Mouse (Mus musculus): ENCODE measurements at regions not wholly inside any gene's neighbourhood (a gene's known extent, or its start where the extent isn't known, plus 50 kb on each side); places are given as distances from the start of the nearest gene placed in this dataset.

DNA sequence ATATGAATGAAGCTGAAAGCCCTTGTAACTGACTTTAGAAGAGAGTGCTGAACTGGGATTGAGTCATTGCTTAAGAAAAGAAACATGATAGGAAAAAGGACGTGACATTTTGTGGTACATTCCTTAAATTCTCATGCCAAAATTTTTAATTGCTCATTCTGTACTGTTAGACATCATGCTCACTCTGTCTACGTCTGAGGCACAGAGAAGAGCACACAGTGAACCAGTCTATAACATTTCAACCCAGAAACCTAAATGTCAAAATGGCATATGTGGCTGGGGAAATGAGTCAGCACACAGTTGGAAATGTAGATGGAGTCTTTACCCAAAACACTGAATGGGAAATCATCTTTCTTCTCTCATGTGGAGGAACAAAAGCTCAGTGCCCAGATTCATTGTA is 77.9 kb upstream of the Col11a1 start:
- H3K4me1 ChIP-seq (ENCODE audit: control insufficient read depth, insufficient read depth, low read length), result no peaks in the 10 kb centered on the region
- H3K4me3 ChIP-seq (ENCODE audit: low read depth, low read length), result no peak overlapping the region
- no peak for ATAC-seq (ENCODE audit: insufficient number of reproducible peaks, insufficient read depth, low FRiP score, low read depth)
- H3K9ac ChIP-seq (replicated peaks; ENCODE audit: low read depth, low read length), result no peak overlapping the region
- no peaks in the 10 kb centered on the region for H3K27me3 ChIP-seq (ENCODE audit: control insufficient read depth, insufficient read depth, low read length)
- no peak overlapping the region for H3K27ac ChIP-seq (ENCODE audit: low read length)
- no peak overlapping the region for H3K4me2 ChIP-seq (replicated peaks; ENCODE audit: low read depth, low read length)
- 74% methylated on average over 2 of the region's 2 CpGs for WGBS
- no peaks in the 10 kb centered on the region for H3K36me3 ChIP-seq (ENCODE audit: control insufficient read depth, insufficient read depth, low read length)
- H3K9me3 ChIP-seq (ENCODE audit: control insufficient read depth, low read depth, low read length), result no peaks in the 10 kb centered on the region

DNA sequence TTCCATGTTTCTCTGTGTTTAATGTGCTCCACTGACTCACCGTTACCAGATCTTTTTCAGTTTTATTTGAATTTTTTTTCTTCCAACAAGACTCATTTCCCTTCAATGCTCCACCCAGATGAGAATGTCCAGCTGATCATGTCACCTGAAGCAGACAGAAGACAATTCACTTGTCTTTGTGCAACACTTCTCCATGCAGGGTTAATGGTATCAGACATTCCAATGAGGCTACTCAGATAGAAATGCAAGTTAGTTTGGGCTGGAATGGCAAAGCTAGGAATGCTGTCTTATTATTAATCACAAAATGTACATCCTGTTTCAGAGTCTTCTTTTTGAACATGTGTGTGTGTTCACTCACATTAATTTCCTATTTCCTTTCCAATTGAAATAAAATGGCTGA is 77.2 kb upstream of the Col11a1 start:
- WGBS, result 30% methylated on average over 1 of the region's 1 CpGs
- Histone ChIP-seq H3K4me2 (replicated peaks; ENCODE audit: low read depth, low read length) (no peak overlapping the region), H3K36me3 (ENCODE audit: control insufficient read depth, insufficient read depth, low read length) (no peaks in the 10 kb centered on the region), H3K9ac (replicated peaks; ENCODE audit: low read depth, low read length) (no peak overlapping the region), H3K9me3 (ENCODE audit: control insufficient read depth, low read depth, low read length) (no peaks in the 10 kb centered on the region), H3K4me1 (ENCODE audit: control insufficient read depth, insufficient read depth, low read length) (no peaks in the 10 kb centered on the region), H3K27me3 (ENCODE audit: control insufficient read depth, insufficient read depth, low read length) (no peaks in the 10 kb centered on the region), H3K27ac (ENCODE audit: low read length) (no peak overlapping the region), H3K4me3 (ENCODE audit: low read depth, low read length) (no peak overlapping the region)
- no peak for ATAC-seq (ENCODE audit: insufficient number of reproducible peaks, insufficient read depth, low FRiP score, low read depth)

DNA sequence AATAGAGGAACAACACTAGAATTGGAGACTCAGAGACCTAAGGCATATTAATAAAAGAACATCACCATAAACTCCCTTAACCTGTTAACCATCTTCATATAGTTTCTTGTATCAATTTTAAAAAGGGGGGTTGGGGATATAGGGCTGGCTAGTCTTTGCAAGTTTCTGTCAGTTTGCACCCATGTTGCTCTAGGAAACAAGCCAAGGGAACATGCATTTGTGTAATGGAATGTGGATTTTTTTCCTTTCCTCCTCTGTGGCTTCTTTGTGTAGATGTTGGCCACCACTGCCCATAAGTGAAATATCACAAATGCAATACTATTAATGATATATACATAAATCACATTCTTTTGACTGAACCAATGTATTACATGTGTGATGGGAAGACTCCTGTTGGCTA is 75.9 kb upstream of the Col11a1 start:
- Histone ChIP-seq H3K9me3 (ENCODE audit: control insufficient read depth, low read depth, low read length) (no peaks in the 10 kb centered on the region), H3K4me1 (ENCODE audit: control insufficient read depth, insufficient read depth, low read length) (no peaks in the 10 kb centered on the region), H3K27ac (ENCODE audit: low read length) (no peak overlapping the region), H3K36me3 (ENCODE audit: control insufficient read depth, insufficient read depth, low read length) (no peaks in the 10 kb centered on the region), H3K4me3 (ENCODE audit: low read depth, low read length) (no peak overlapping the region), H3K27me3 (ENCODE audit: control insufficient read depth, insufficient read depth, low read length) (no peaks in the 10 kb centered on the region), H3K4me2 (replicated peaks; ENCODE audit: low read depth, low read length) (no peak overlapping the region), H3K9ac (replicated peaks; ENCODE audit: low read depth, low read length) (no peak overlapping the region)
- no peak for ATAC-seq (ENCODE audit: insufficient number of reproducible peaks, insufficient read depth, low FRiP score, low read depth)

DNA sequence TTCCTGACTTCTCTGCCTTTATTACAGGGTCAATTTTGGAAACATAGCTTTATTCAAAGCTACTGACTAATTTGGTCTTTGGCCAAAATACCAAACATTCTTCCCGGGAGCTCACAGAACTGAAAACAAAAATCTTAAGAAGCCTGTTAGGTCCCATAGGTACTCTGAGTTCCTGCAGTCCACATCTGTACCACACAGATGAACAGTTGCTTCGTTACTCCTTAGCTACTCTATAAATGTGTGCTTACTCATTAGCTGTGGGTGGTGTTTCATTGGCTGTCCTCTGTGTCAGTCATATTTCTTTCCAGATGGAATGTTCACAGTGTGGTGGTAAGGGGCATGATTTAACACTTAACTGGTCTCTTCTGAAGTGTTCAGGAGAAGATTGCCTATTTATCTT is 70.3 kb upstream of the Col11a1 start:
- Histone ChIP-seq H3K4me1 (ENCODE audit: control insufficient read depth, insufficient read depth, low read length) (no peaks in the 10 kb centered on the region), H3K27ac (ENCODE audit: low read length) (no peak overlapping the region), H3K27me3 (ENCODE audit: control insufficient read depth, insufficient read depth, low read length) (no peaks in the 10 kb centered on the region), H3K4me3 (ENCODE audit: low read depth, low read length) (no peak overlapping the region), H3K4me2 (replicated peaks; ENCODE audit: low read depth, low read length) (no peak overlapping the region), H3K36me3 (ENCODE audit: control insufficient read depth, insufficient read depth, low read length) (no peaks in the 10 kb centered on the region), H3K9me3 (ENCODE audit: control insufficient read depth, low read depth, low read length) (no peaks in the 10 kb centered on the region), H3K9ac (replicated peaks; ENCODE audit: low read depth, low read length) (no peak overlapping the region)
- WGBS, result 56% methylated on average over 2 of the region's 2 CpGs
- ATAC-seq (ENCODE audit: insufficient number of reproducible peaks, insufficient read depth, low FRiP score, low read depth), result no peak

All from stomach, embryonic 14.5 days (tissue).